Mouse (Mus musculus): ENCODE data around the gene Fam186b.
A peak's percentile ranks its signal among the peaks of the same experiment; 100 is the strongest.

Gene Fam186b

DNA sequence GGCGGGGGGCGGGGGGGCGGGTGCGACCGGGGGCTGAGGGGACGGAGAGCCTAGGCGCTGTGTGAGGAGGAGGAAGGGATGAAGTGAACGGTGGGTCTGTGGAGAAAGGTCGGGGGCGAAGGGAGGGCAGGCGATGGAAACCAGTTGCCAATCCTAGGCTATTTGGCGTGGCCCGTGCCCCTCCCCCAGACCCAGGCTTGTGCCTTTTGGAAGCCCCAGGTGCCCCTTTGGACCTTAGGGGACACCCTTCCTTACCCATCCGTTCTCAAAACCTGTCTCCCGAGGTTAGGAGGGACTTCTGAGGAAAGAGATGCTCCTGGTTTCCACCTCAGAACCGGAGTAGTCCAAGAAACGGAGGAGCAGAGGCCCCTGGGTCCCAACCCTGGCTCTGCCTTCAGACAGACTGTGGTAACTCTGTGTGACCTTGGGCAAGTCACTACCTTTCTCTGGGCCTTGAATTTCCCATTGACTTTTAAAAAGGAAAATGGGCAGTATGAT lies at the start of gene Fam186b:
TSS of gene Fam186b (minus strand) at position 405 of the 498 bp plus-strand sequence.
- DNase-seq: peak; percentile 60

DNA sequence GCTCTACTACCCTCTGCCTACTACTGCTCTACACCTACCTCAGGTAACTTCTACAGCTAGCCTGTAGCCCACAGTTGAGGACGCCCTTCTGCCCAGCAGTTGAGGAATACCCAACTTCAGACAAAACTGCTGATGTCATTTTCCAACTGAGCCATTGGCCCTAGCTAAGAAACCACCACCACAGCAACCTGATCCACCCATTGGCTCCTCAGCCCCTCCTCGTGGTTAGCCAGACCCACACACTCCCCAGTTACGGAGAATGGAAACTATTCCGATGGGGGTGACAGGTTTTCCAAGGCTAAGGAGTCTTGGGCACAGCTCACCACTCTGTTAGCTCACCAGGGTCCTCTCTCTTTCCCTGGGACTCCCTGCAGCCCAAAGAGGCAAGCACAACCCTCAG lies 49.3 kb upstream of the Fam186b start:
- DNase-seq: no peak

DNA sequence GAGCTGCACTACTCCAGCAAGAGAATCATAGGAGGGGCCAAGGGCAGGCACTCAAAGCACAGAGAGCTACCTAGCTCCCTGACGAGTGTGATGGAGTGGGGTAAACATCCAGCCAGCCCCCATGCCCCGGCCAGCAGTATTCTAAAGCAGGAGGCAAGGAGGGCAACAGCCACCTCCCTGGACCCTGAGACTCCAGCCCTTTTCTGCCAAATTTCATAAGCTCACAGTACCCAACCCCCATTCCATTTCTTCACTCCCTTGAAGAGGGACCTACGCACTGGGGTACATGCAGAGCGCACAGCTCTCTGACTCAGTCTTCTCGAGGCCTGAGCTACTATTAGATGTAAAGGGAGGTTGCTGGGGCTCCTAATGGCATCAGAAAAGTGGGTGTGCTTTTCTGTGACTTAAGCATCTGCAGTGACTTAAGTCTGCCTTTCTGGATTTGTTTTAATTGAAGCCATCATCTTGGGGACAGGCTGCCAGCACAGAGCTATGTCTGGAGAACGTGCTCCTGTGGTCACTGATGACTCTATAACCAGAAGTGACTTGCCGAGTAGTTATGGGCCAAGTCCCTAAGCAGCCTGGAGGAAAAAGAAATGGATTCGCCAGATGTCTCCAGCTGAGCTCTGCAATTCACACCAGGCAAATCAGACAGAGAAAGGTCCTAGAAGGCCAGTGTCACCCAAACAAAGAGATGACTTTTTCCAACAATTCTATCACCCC lies 48.6 kb upstream of the Fam186b start:
- no peak for DNase-seq

DNA sequence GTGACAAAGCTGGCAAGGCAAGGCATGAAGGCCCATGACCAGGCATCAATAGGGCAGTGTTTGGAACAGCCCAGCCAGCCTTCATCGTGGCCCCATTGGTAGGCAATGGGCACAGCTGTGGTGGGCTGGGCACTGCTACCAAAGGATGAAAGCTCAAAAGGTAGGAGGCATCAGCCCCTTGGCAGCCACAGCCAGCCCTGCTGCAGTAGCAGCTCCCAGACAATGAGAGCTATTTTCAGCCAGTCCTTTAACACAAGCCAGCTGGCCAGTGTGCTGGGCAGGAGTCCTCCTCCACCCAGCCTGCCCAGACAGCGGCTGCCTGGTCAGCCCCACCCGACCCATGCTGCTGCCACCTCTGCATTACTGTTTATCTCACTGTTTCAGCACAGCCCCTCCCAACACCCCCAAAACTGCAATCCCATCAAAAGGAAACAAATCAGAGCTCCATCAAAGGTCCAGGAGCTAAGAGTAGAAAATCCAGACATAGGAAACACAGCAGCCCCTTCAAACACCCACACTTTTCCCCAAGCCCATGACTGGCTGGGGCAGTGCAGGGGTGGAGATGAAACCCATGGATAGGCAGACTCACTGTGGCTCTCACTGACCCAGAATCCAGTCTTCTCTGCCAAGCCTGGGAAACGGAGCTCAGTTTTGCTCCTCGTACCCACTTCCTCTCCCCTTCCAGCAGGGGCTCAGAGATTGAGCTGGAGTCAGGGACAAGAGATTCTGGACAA lies 47.9 kb upstream of the Fam186b start:
- DNase-seq: no peak

DNA sequence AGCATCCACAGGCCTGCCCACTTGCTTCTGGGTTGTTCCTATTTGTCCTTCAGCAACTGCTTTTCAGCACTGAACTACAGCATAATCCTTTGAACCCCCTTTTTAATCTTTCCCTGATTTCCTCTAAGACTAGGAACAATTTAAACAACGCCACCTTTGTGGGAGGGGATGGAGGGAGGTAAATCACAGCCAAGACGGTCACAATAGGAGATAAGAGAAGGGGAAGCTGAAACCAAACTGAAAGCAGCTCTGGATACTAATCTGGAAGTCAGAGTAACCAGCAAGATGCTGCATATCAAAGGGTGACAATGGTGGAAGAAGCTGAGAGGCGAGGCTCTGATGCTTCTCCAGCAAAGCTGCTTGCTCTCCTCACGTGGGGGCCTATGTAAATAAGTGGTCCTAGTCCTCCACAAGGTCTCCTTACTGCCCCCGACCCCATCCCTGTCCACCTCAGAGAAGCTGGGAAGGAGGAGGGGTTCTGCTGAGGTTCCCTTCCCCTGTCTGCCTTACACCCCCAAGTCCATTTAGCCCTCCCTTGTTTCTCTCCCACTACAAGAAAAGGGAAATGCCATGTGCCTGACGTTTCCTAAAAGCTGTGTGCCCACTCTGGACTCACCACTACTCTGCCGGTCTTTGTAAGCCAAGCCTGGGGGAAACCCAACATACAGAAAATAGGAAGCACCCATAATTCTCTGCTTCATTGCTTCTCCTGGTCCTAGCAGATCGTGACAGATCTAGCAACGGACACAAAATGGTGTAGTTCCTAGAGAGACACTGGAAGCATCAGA lies 46.7 kb upstream of the Fam186b start:
- DNase-seq: no peak

DNA sequence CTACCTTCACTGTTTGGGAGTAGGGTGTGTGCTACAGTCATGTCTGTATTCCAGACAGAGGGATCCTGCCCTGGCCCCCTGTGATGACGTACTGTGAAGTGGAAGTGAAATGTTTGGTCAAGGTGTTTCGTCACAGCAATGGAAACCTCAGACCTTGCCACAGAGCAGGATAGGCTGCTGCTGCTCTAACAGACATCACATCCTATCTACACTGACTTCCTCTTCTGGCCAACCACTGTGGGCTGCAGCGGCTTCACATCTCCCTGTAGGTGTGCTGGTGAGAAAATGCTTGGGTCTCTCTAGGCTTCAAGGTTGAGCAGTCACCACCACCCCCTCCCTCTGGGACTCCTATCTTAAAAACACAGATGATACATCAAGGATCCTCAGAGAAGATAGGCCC lies 45.4 kb upstream of the Fam186b start:
- DNase-seq: peak; percentile 66

DNA sequence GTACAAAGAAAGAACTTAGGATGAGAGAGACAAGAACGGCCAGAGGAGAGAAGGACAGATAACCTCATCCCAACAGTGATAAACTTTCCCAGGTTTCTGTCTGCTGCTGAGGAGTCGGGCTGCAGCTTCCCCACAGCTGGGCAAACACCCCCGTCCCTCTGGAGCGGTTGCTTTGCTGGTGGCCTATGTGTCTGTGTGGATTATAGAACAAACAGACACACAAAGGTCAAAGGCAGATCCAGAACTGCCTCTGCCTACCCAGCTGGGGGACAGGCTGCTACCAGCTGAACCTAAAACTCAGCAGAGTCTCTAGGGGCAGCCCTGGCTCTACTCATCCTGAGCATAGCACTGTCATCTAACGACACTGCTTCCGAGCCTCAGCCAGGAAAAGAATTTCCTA lies 44.0 kb upstream of the Fam186b start:
- no peak for DNase-seq

DNA sequence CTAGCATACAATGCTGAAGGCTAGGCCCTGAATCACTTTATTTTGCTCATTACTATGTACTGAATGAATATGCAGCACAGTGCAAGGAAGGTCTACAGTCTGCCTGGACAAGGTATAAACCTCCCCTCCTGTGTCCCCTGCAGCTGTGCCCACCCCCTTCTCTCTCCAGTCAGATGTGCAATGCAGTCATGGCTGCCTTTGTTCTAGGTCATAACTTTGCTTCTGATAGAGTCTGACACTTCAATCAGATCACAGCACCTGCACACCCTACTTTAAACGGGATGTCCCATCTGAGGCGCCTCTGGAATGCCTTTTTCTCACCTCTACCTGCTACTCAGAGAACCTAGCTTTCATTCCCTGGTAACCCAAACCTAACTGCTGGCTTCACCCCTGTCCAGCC lies 43.2 kb upstream of the Fam186b start:
- DNase-seq: peak; percentile 48

DNA sequence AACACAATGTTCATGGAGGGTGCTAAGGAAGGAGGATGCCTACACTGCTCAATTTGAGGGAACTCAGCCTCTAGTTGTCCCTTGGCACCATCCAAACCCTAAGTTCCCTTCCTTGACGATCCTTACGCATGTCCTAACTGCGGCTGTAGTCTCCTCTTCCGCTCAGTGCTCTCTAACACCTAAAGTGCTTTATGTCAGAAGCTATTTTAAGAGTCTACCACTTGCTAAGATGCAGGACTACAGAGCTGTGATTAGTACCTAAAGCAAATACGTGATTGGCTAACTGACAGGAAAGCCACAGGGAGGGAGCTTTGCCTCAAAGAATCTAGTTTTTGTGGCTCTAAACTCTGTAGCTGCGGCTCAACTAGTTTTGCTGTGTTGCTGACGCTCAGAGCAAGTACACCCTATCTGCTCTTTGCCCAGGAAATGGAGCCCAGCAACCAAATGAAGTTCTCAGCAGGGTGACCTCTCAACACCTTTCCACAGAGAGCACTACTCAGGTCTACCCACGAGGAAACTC lies 40.2 kb upstream of the Fam186b start:
- no peak for DNase-seq

DNA sequence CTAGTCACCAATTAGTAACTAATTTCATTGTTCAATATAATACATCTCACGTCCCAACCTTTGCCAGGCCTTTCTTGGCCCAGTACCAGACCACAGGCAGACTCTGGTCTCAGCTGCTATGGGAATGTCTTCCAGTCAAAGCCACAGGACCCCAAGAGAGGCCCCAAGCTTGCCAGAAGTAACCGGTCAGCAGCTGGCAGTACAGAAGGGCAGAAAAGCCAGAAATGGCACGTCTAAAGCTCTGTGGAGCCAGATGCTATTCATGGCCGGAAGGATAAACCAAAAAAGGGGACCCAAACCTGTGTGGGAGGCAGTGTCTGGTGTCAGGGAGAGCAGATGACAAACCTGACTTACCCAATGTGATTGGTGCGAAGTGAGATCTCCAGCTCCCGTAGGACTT lies 38.8 kb upstream of the Fam186b start:
- DNase-seq: no peak

DNA sequence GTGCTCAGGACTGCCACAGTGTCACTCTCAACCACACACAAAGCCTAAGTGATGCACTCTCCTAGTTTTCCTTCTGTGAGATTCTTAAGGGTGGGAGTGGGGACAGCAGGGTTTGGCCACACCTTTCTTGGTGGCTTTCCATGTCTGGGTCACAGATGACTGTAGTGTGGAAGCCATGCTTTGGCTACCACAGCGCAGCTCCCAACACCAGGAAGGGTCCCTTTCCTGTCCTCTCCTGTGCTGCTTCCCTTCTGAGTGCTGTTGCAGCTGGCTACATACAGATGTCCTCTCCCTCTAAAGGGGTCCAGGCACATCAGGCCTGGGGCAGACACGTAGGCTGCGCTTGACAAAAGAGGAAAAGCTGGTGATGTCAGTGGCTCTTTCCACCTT lies 38.0 kb upstream of the Fam186b start:
- DNase-seq: no peak

DNA sequence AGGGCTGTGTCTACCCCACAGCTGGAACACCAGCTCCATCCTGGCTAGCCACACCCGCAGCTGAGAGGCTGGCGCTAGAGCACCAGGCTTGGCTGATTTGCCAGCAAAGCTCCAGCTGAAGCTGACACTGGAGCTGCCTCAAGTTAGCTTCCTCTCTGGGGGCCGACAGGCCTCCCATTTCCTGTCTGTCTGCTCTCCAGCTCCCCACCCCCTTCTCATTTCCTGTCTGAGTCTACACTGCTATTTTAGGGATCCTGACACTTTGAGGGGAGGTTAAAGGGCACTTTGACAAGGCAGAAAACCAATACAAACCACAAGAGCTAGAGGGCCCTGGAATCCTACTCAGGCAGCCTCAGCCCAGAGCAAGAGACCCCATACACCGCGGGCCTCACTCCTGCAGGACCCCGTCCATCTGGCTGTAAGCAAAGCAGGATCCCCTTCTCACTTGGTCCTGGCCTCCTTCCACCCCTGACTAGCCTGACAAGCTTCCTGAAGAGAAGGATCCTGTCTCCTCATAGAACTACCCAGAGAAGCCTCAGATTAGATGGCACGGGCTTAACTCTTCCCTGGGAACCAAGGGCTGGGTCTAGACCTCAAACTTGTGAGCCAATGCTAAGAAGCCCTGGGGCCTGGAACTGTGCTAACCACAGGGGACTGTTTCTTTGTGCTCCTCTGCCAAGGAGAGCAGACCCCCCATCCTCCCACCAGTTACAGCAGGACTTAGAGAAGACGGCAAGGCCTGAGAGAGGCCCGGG lies 37.4 kb upstream of the Fam186b start:
- peak; percentile 79 for DNase-seq

DNA sequence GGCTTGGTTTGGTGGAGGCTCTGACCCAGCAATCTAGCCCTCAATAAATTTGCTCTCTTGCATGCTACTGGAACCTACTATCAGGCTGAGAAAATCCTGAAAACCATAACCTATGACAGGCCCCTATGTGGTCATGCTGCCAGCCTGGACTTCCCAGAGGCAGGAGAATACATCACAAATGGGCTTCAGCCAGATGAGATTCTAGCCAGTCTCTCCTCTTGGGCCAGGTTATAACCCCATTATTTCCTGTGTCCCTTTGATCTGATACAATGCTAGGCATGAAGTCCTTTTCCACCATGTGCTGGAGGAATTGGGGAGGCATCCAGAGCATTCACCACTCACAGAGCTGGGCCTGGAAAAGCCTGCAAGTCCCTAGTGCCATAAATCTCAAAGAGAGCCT lies 36.4 kb upstream of the Fam186b start:
- no peak for DNase-seq

DNA sequence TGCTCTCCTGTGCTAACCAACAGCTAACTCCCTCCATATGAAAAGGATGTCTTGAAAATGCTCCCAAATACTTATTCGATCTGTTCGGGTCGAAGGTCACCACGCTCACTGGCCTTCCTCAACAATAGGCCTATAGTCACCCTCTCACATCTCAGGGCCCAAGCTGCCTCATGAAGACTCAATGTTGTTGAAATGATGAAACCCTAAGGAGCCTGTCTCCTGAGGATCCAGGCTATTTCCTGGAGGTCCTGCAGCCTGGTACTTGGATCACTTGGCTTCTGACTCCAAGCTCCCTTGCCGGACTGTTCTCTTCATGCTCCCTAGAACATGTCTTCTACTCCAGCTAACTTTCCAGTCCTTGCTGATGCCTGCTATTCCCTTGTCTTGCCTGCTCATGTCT lies 35.7 kb upstream of the Fam186b start:
- no peak for DNase-seq

DNA sequence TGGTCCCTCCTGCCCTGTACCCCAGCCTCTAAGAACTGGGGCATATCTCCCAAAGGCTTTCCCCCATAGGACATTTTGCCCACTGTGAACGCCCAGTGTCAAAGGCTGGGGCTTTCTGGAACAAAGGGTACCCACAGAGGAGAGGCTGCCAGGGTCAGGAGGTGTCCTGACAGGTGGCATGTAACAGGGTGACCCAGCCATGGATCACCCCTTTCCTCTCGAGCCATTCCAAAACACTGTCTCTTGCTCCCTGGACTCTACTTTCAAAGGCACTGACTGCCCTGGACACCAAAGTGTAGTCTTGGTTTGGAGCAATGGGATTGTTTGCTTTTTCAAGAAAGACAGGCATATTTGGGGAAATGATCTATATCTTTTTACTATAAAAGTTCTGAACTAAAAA lies 34.6 kb upstream of the Fam186b start:
- DNase-seq: no peak

DNA sequence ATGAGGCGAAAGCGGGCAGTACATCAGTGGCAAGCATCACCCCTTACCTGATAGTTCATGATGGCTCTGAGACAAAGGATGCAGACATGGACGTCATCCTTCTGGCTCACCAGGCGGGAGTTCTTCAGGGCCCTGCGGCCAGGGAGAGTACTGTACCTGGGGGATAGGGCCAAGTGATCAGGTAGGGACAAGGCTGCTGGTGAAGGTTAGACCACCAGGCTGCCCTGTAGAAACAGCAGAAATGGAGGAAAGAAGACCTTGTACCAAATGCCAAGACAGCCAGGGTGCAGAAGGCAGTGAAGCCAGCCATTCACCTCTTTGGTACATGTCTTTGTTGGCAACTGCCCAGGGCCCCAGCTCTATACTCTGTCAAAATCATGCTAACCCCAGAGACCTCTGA lies 32.3 kb upstream of the Fam186b start:
- no peak for DNase-seq

DNA sequence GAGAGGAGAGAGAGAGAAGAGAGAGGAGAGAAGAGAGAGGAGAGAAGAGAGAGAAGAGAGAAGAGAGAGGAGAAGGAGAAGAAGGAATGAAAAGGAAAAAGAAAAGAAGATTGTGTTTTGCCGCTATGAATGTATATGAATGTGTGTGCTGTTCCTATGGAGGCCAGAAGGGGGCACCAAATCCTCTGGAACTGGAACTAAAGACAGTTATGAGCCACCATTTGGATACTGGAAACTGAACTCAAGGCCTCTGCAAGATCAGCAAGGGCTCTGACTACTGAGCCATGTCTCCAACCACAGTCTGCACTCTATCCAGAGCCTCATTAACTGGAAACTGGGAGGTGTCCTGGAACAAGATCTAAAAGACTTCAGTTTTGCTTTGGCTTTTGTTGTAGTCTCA lies 31.3 kb upstream of the Fam186b start:
- peak; percentile 84 for DNase-seq

DNA sequence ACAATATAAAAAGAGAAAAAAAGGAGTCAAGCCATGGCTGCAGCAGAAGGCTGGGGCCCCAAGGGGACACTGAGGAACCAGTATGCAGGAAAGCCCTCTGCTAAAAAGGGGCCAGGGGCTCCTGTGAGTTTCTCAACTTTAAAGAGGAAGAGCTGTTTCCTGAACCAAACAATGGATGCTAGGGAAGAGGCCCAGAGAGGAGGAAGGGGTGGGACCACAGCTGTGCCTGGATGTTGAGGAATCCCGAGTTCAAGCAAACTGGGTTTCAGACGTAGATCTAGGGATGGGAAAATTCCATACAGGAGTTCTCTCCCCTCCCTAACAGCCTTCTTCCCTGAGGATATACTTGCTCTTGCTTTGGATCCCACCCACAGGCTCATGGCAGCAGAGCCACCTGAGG lies 30.7 kb upstream of the Fam186b start:
- DNase-seq: peak; percentile 6

DNA sequence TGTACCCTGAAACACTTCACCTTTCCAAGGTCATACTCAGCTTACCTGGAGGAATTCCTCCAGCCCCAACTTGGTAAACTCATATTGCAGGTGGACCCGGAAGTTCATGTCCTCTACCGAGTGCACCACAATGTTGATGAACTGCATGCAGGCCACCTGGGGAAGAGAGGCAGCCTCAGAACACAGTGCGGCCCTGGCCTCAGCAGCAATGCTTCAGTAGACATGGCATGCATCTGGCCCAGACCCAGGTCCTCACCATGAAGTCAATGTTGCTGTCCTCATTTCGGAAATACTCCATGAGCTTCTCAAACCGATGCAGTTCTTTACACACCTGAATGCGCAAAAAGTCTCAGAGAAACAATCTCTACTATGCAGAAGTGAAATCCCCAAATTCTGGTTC lies 29.9 kb upstream of the Fam186b start:
- DNase-seq: no peak

DNA sequence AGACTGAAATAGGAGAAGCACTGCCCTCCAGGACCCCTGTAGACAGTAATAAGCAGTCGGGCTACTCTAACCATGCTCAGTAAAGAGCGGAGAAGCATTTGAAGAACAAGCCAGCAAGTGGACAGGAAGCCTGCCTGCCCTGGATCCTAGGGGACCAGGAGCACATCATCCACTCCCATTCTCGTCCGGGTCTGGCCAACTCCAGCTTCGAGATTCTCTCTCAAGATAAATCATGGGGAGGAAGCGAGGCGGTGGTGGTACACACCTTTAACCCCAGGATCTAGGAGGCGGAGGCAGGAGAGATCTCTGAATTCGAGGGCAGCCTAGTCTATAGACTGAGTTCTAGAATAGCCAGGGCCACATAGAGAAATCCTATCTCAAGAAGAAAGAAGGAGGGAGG lies 28.5 kb upstream of the Fam186b start:
- no peak for DNase-seq

DNA sequence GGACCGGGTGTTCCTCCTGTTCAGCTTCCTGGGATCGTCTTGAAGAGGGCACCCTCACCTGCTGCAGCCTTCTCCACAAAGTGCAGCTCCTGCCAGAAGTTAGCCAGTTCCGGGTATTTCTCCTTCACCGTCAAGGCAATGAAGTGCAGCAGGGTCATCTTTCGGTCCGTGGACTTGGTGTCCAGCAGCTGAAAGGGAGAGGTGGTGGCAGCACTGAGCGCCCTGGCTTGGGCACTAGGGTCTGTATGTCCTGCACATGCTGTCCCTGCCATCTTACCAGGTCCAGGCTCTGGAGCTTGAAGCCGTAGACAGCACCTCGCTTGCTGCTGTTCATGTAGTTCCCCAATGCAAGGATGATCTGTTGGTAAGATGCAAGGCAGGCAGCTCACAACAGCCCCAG lies 25.3 kb upstream of the Fam186b start:
- DNase-seq: no peak

DNA sequence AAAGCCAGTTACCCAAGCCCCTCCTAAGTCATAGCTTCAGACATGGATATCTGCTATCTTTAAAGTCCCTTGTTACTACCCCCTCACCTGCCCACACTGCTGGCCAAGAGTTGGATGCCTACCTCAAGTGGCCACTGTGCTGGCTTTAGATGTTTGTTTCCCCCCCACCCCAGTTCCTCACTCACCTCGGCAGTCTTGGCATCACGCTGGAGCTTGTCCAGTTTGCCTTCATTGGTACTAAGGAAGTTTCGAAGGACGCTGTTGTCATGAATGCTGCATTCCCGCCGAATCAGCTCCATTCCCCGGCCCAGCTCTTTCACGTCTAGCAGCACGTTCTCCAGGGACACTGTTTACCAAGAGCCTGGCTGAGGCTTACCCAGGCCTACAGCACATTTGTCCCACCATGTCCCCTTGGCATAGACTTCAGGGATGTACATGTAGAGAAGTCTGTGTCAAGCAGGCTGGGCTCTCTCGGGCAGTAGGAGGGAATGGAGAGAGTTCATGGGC lies 24.5 kb upstream of the Fam186b start:
- no peak for DNase-seq
